8 mouse cellular contexts compared by ENCODE assay signal in the genomic region with DNA sequence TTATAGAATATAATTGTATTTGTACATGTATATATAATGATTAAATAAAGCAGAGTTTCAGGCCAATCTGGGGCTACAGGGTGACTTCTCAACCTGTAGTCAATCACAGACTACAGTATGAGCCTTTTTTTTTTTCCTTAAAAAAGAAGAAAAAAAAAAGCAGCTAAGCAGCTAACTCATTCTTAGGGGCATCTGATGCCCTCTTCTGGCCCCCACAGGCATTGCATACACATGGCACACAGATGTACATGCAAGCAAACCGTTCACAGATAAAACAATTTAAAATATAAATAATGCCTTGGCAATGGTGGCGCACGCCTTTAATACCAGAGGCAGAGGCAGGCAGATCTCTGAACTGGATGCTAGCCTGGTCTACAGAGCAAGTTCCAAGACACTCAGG. TPM values are rescaled to one million over a fixed set of nuclear protein-coding genes. Genes with fewer than 3 reads are reported as not detected.
DNase-seq lines count a peak whose midpoint lies in the region; ATAC-seq lines count a peak whose summit lies in the region.

No protein-coding gene starts in this region.

- no peak overlapping the region for H3K27ac ChIP-seq in kidney, embryonic 16.5 days (ENCODE audit: low read length)

- peak; percentile 57 for DNase-seq in kidney, adult 18-20 months
- DNase-seq in MEL-GATA-1-ER (ENCODE audit: extremely low read depth, low read depth) = peak; percentile 36
- DNase-seq in cerebellum, adult 9-10 months = peak; percentile 45
- DNase-seq in gastrocnemius, postnatal 14 days = peak; percentile 38
- peak; percentile 71 to 73 for DNase-seq in left cerebral cortex, postnatal 14 days (ENCODE audit: low spot score in 2 of 2)
- DNase-seq in right cerebral cortex, adult 2 months (ENCODE audit: low spot score in 2 of 2) = peak; percentile 60 to 67

- H3K4me1 ChIP-seq in kidney, embryonic 16.5 days (ENCODE audit: insufficient read depth, low read length) = no peaks in the 10 kb centered on the region

- H3K9ac ChIP-seq in kidney, embryonic 16.5 days (replicated peaks; ENCODE audit: low read length) = no peak overlapping the region

- H3K4me2 ChIP-seq in kidney, embryonic 16.5 days (replicated peaks; ENCODE audit: low read depth, low read length) = no peak overlapping the region

- ATAC-seq in kidney, embryonic 16.5 days (ENCODE audit: low FRiP score, low TSS enrichment) = no peak
- ATAC-seq in inflammation-experienced regulatory T-cells, adult 6 months = no peak

- no peak overlapping the region for H3K4me3 ChIP-seq in kidney, embryonic 16.5 days (ENCODE audit: low read length)

- WGBS in kidney, embryonic 16.5 days = 81% methylated on average over 3 of the region's 3 CpGs

- peaks cover 65% of the 10 kb centered on the region for H3K36me3 ChIP-seq in kidney, embryonic 16.5 days (ENCODE audit: insufficient read depth, low read length)

- H3K27me3 ChIP-seq in kidney, embryonic 16.5 days (ENCODE audit: insufficient read depth, low read length) = no peaks in the 10 kb centered on the region

- intact Hi-C loops in gastrocnemius, postnatal 14 days (cut with DNase I; ENCODE audit: low total_unique reads) = loop anchor here (5.0 to 10.0 kb wide), 2 partner anchors 56 to 158 kb away; no protein-coding TSS in a partner anchor
- intact Hi-C loops in left cerebral cortex, postnatal 14 days (cut with DNase I) = loop anchor here (5.0 to 10.0 kb wide), 3 partner anchors 51 to 174 kb away; a partner anchor contains a TSS

- H3K9me3 ChIP-seq in kidney, embryonic 16.5 days (ENCODE audit: low read length) = no peaks in the 10 kb centered on the region

RNA-seq across cellular contexts. Expression of a gene that starts 48.6 kb away (rescaled TPM):
- 64.5 and 76.4 TPM in 2 replicates for polyA plus RNA-seq in kidney, embryonic 16.5 days (2015; fragmentation: Nextera tagmentation; extraction: Ambion mirVana)
- 10 to 100 TPM; 98.2 to 99.2 TPM for total RNA-seq in gastrocnemius, postnatal 14 days (2021)
- total RNA-seq in left cerebral cortex, postnatal 14 days (2021) = 10 to 100 TPM; 46.1 to 47.6 TPM
- polyA plus RNA-seq in inflammation-experienced regulatory T-cells, adult 6 months (2017; shearing (Covaris generic)) = 10 to 100 TPM; 14.9 to 27.8 (median 18.4) TPM
